In genomic region chr10:77516379-77516951, GRCm38 (mm10) we compare ENCODE assay signal across 8 mouse cellular contexts. TPM values are rescaled to one million over a fixed set of nuclear protein-coding genes. Genes with fewer than 3 reads are reported as not detected.
DNase-seq lines count a peak whose midpoint lies in the region; ATAC-seq and TF ChIP-seq lines count a peak whose summit lies in the region.

No protein-coding gene starts in this region.

- peaks cover 21% of the 10 kb centered on the region for H3K4me1 ChIP-seq in heart, embryonic 13.5 days
- H3K4me1 ChIP-seq in limb, embryonic 10.5 days = peaks cover 26% of the 10 kb centered on the region
- H3K4me1 ChIP-seq in neural tube, embryonic 14.5 days (ENCODE audit: control insufficient read depth, insufficient read depth, low read length) = peaks cover 12% of the 10 kb centered on the region

- peak overlapping the region; percentile 92 for H3K27ac ChIP-seq in gastrocnemius, adult 2 months
- peak overlapping the region; percentile 87 for H3K27ac ChIP-seq in heart, embryonic 13.5 days (replicated peaks)
- H3K27ac ChIP-seq in limb, embryonic 10.5 days = peak overlapping the region; percentile 89
- peak overlapping the region; percentile 69 for H3K27ac ChIP-seq in neural tube, embryonic 14.5 days (ENCODE audit: low read depth, low read length)

- no peak for DNase-seq in gastrocnemius, adult 2 months
- DNase-seq in gastrocnemius, postnatal 25 days = no peak
- peak; percentile 76 for DNase-seq in NIH3T3 (ENCODE audit: low read depth)
- peak; percentile 46 for DNase-seq in limb, embryonic 10.5 days (ENCODE audit: low spot score)
- DNase-seq in frontal cortex, postnatal 14 days (ENCODE audit: low spot score in 2 of 2) = no peak
- no peak for DNase-seq in gastrocnemius, adult 18-20 months (ENCODE audit: low spot score)

- peak overlapping the region; percentile 77 for H3K4me2 ChIP-seq in heart, embryonic 13.5 days
- H3K4me2 ChIP-seq in neural tube, embryonic 14.5 days (ENCODE audit: low read depth, low read length) = peak overlapping the region; percentile 94

- WGBS in heart, embryonic 13.5 days = 35% methylated on average over 14 of the region's 14 CpGs
- WGBS in limb, embryonic 10.5 days = 45% methylated on average over 14 of the region's 14 CpGs
- 48% methylated on average over 14 of the region's 14 CpGs for WGBS in neural tube, embryonic 14.5 days

- H3K4me3 ChIP-seq in gastrocnemius, adult 2 months = peak overlapping the region; percentile 80
- peak overlapping the region; percentile 95 for H3K4me3 ChIP-seq in heart, embryonic 13.5 days
- H3K4me3 ChIP-seq in limb, embryonic 10.5 days = peak overlapping the region; percentile 88
- H3K4me3 ChIP-seq in neural tube, embryonic 14.5 days (ENCODE audit: low read depth, low read length) = peak overlapping the region; percentile 95

- H3K27me3 ChIP-seq in heart, embryonic 13.5 days (replicated peaks) = no peaks in the 10 kb centered on the region
- H3K27me3 ChIP-seq in limb, embryonic 10.5 days (ENCODE audit: low read depth, poor library complexity, severe bottlenecking) = no peaks in the 10 kb centered on the region
- H3K27me3 ChIP-seq in neural tube, embryonic 14.5 days (ENCODE audit: control insufficient read depth, insufficient read depth, low read length) = no peaks in the 10 kb centered on the region

- no peak for TF ChIP-seq CTCF in gastrocnemius, adult 2 months (IDR thresholded peaks at IDR 0.05)

- no peaks in the 10 kb centered on the region for H3K9me3 ChIP-seq in heart, embryonic 13.5 days
- H3K9me3 ChIP-seq in limb, embryonic 10.5 days (replicated peaks) = no peaks in the 10 kb centered on the region
- H3K9me3 ChIP-seq in neural tube, embryonic 14.5 days (ENCODE audit: control insufficient read depth, low read length) = no peaks in the 10 kb centered on the region

- intact Hi-C loops in gastrocnemius, adult 2 months (cut with DNase I) = loop anchor here (5.0 to 10.0 kb wide), 2 partner anchors 111 to 368 kb away; no protein-coding TSS in a partner anchor

- peak overlapping the region; percentile 95 for H3K9ac ChIP-seq in heart, embryonic 13.5 days
- peak overlapping the region; percentile 83 for H3K9ac ChIP-seq in neural tube, embryonic 14.5 days (replicated peaks; ENCODE audit: low read depth, low read length)

- peaks cover 30% of the 10 kb centered on the region for H3K36me3 ChIP-seq in heart, embryonic 13.5 days
- peaks cover 31% of the 10 kb centered on the region for H3K36me3 ChIP-seq in limb, embryonic 10.5 days
- H3K36me3 ChIP-seq in neural tube, embryonic 14.5 days (ENCODE audit: control insufficient read depth, insufficient read depth, low read length) = peaks cover 18% of the 10 kb centered on the region

- ATAC-seq in heart, embryonic 13.5 days (ENCODE audit: extremely low read depth, insufficient number of reproducible peaks, low FRiP score, low TSS enrichment) = no peak
- ATAC-seq in neural tube, embryonic 14.5 days (ENCODE audit: low read depth) = 0 out of 2 replicates have a peak, but pooled peaks have one; percentile 5

RNA-seq across cellular contexts. Expression of gene Fam207a, which starts 0.9 kb away (rescaled TPM):
- total RNA-seq in gastrocnemius, adult 2 months (2021) = 1 to 10 TPM; 5.4 to 8.4 TPM
- total RNA-seq in gastrocnemius, postnatal 25 days (2021) = 1 to 10 TPM; 6.2 to 6.7 TPM
- polyA plus RNA-seq in heart, embryonic 13.5 days (2015; fragmentation: Nextera tagmentation; extraction: Ambion mirVana) = 23.9 and 24.0 TPM in 2 replicates
- polyA plus RNA-seq in limb, embryonic 10.5 days (2016; fragmentation: Nextera tagmentation; extraction: Ambion mirVana) = 51.0 and 51.8 TPM in 2 replicates
- polyA plus RNA-seq in neural tube, embryonic 14.5 days (2014; fragmentation: Nextera tagmentation; extraction: Ambion mirVana) = 39.8 and 46.5 TPM in 2 replicates
- 1 to 10 TPM; 6.9 to 8.7 TPM for total RNA-seq in gastrocnemius, adult 18-20 months (2021)

RNA-seq across cellular contexts. Expression of gene Itgb2, which starts 13.6 kb away (rescaled TPM):
- 1 to 10 TPM in 1 of 2 experiments, under 1 TPM in 1; 0.92 to 1.8 TPM for total RNA-seq in gastrocnemius, adult 2 months (2021)
- 1 to 10 TPM; 1.3 to 1.8 TPM for total RNA-seq in gastrocnemius, postnatal 25 days (2021)
- 1.5 and 1.6 TPM in 2 replicates for polyA plus RNA-seq in heart, embryonic 13.5 days (2015; fragmentation: Nextera tagmentation; extraction: Ambion mirVana)
- 0.75 and 0.85 TPM in 2 replicates for polyA plus RNA-seq in limb, embryonic 10.5 days (2016; fragmentation: Nextera tagmentation; extraction: Ambion mirVana)
- polyA plus RNA-seq in neural tube, embryonic 14.5 days (2014; fragmentation: Nextera tagmentation; extraction: Ambion mirVana) = 0.44 and 1.2 TPM in 2 replicates
- 1 to 10 TPM; 1.4 to 1.7 TPM for total RNA-seq in gastrocnemius, adult 18-20 months (2021)

Comparison
In these comparisons a context has a peak if more than half of its experiments do, and no peak if none do; other contexts are left out.
1. DNase-seq: peak in NIH3T3 (single experiment) and limb, embryonic 10.5 days (single experiment); none in gastrocnemius, adult 2 months (single experiment), gastrocnemius, postnatal 25 days (single experiment), frontal cortex, postnatal 14 days (0 of 2) and gastrocnemius, adult 18-20 months (single experiment).
2. Peak in every context shown above with its lines, with median percentiles within 50 percentile points of each other: H3K27ac ChIP-seq and H3K4me3 ChIP-seq.